Mouse (Mus musculus) CH12.LX (cell line): ENCODE measurements at regions not wholly inside any gene's neighbourhood (a gene's known extent, or its start where the extent isn't known, plus 50 kb on each side); places are given as distances from the start of the nearest gene placed in this dataset.

Experiments used
- DNase-seq: peaks from one replicate; pipeline ENCODE4 v3.0.0-alpha.2; 2013; ENCODE audit errors: extremely low read depth
- H3K27ac ChIP-seq: 2 replicates; pipeline ENCODE4 v1.5.1; 2012; ENCODE audit warnings: low read depth, mild to moderate bottlenecking, control low read depth, moderate library complexity; ENCODE audit not compliant: insufficient read depth
- H3K27me3 ChIP-seq: replicated peaks from 2 replicates; pipeline ENCODE3; 2012; ENCODE audit warnings: inconsistent platforms
- H3K36me3 ChIP-seq, 2 experiments: replicated peaks in 1 of 2; 2 replicates each; pipeline versions ENCODE3 to v1.6.1; 2012; ENCODE audit warnings: inconsistent platforms in 1 of 2, low read length in 1 of 2, mild to moderate bottlenecking in 1 of 2, mixed read lengths in 1 of 2, moderate library complexity in 1 of 2; ENCODE audit not compliant: control insufficient read depth in 1 of 2, insufficient read depth in 1 of 2
- H3K4me1 ChIP-seq, 2 experiments: 2 replicates each; pipeline ENCODE4 v1.6.1; 2012; ENCODE audit warnings: inconsistent platforms in 1 of 2, moderate library complexity in 1 of 2; ENCODE audit not compliant: insufficient read depth in 2 of 2, control insufficient read depth in 1 of 2
- H3K4me2 ChIP-seq: 2 replicates; pipeline ENCODE4 v1.6.1; 2012; ENCODE audit warnings: low read depth, mild to moderate bottlenecking, control low read depth; ENCODE audit not compliant: poor library complexity, insufficient read depth, severe bottlenecking
- H3K4me3 ChIP-seq, 3 experiments: fragments of 150-350 bp in 1 of 3; sonication (generic) in 1 of 3; replicated peaks in 1 of 3; 2 replicates each; pipeline versions ENCODE3 to v1.5.1; 2011 to 2012; ENCODE audit warnings: low read depth in 2 of 3, low read length in 2 of 3, mild to moderate bottlenecking in 2 of 3, moderate library complexity in 2 of 3, control low read depth in 1 of 3, improper control_type of control experiment in 1 of 3, inconsistent platforms in 1 of 3, mixed read lengths in 1 of 3; ENCODE audit not compliant: poor library complexity in 1 of 3
- H3K79me2 ChIP-seq: replicated peaks from 2 replicates; pipeline ENCODE4 v1.6.1; 2012; ENCODE audit warnings: mild to moderate bottlenecking, moderate library complexity; ENCODE audit not compliant: control insufficient read depth, poor library complexity, insufficient read depth, severe bottlenecking; ENCODE audit errors: extremely low read depth
- H3K9ac ChIP-seq: 2 replicates; pipeline ENCODE4 v1.6.1; 2012; ENCODE audit warnings: low read depth, mild to moderate bottlenecking, control low read depth, moderate library complexity; ENCODE audit not compliant: insufficient read depth
- H3K9me3 ChIP-seq: replicated peaks from 2 replicates; pipeline ENCODE3; 2012; ENCODE audit warnings: low read length, inconsistent platforms, mixed read lengths
- CHD1 ChIP-seq: IDR thresholded peaks from 2 replicates; pipeline ENCODE4 v1.6.1; 2012; ENCODE audit warnings: low read depth, low read length, improper control_type of control experiment, inconsistent platforms
- E2F4 ChIP-seq: IDR thresholded peaks from 2 replicates; pipeline ENCODE4 v1.6.1; 2011; ENCODE audit warnings: low read depth, low read length, improper control_type of control experiment; ENCODE audit not compliant: insufficient replicate concordance
- EP300 ChIP-seq: IDR thresholded peaks from 2 replicates; pipeline ENCODE4 v1.6.1; 2011; ENCODE audit warnings: low read length, improper control_type of control experiment
- IRF4 ChIP-seq: IDR thresholded peaks from 2 replicates; pipeline ENCODE4 v1.6.1; 2014; ENCODE audit warnings: low read depth, mild to moderate bottlenecking, inconsistent platforms, low read length, improper control_type of control experiment
- JUND ChIP-seq: conservative IDR thresholded peaks from 2 replicates; pipeline ENCODE4 v1.6.1; 2011; ENCODE audit warnings: low read depth, low read length, improper control_type of control experiment
- KAT2A ChIP-seq: IDR thresholded peaks from 2 replicates; pipeline ENCODE4 v1.6.1; 2012; ENCODE audit warnings: low read length, improper control_type of control experiment, inconsistent platforms; ENCODE audit not compliant: insufficient replicate concordance
- MAX ChIP-seq: IDR thresholded peaks from 2 replicates; pipeline ENCODE4 v1.6.1; 2011; ENCODE audit warnings: low read length, improper control_type of control experiment
- MXI1 ChIP-seq: IDR thresholded peaks from 2 replicates; pipeline ENCODE4 v1.6.1; 2011; ENCODE audit warnings: mild to moderate bottlenecking, low read depth, low read length, improper control_type of control experiment
- PAX5 ChIP-seq: IDR thresholded peaks from 2 replicates; pipeline ENCODE4 v1.6.1; 2012; ENCODE audit warnings: low read length, inconsistent platforms, mixed read lengths
- POLR2AphosphoS2 ChIP-seq: IDR thresholded peaks from 2 replicates; pipeline ENCODE4 v1.6.1; 2011; ENCODE audit warnings: low read depth, low read length, improper control_type of control experiment
- RAD21 ChIP-seq: IDR thresholded peaks from 2 replicates; pipeline ENCODE4 v1.6.1; 2011; ENCODE audit warnings: low read depth, mild to moderate bottlenecking, low read length, improper control_type of control experiment, moderate library complexity
- RCOR1 ChIP-seq: conservative IDR thresholded peaks from 2 replicates; pipeline ENCODE4 v1.6.1; 2012; ENCODE audit warnings: low read depth, mild to moderate bottlenecking, inconsistent platforms, low read length, improper control_type of control experiment
- SIN3A ChIP-seq: IDR thresholded peaks from 2 replicates; pipeline ENCODE4 v1.6.1; 2012; ENCODE audit warnings: low read length, improper control_type of control experiment, inconsistent platforms
- TBP ChIP-seq: conservative IDR thresholded peaks from 2 replicates; pipeline ENCODE4 v1.6.1; 2011; ENCODE audit warnings: low read depth, low read length, improper control_type of control experiment
- ZKSCAN1 ChIP-seq: IDR thresholded peaks from 2 replicates; pipeline ENCODE4 v1.6.1; 2012; ENCODE audit warnings: low read depth, inconsistent platforms, low read length, improper control_type of control experiment, borderline replicate concordance
- ZMIZ1 ChIP-seq: IDR thresholded peaks from 2 replicates; pipeline ENCODE4 v1.6.1; 2012; ENCODE audit warnings: low read depth, mild to moderate bottlenecking, inconsistent platforms, low read length, improper control_type of control experiment
- dilution Hi-C: fragments of 300-500 bp; cut with MboI; formaldehyde crosslinking; loops from 2 replicates; pipeline ENCODE4 v1.14.3; 2020; ENCODE audit warnings: low sequenced_read_pairs; ENCODE audit not compliant: extremely low pct_unique_long_range_greater_than_20kb, extremely low pct_ligation_motif_present
- in situ Hi-C: fragments of 300-500 bp; cut with MboI; formaldehyde crosslinking; loops from 3 replicates; pipeline ENCODE4 v1.14.3; 2019; ENCODE audit warnings: low sequenced_read_pairs, low pct_ligation_motif_present, low pct_unique_long_range_greater_than_20kb, mixed read lengths

DNA sequence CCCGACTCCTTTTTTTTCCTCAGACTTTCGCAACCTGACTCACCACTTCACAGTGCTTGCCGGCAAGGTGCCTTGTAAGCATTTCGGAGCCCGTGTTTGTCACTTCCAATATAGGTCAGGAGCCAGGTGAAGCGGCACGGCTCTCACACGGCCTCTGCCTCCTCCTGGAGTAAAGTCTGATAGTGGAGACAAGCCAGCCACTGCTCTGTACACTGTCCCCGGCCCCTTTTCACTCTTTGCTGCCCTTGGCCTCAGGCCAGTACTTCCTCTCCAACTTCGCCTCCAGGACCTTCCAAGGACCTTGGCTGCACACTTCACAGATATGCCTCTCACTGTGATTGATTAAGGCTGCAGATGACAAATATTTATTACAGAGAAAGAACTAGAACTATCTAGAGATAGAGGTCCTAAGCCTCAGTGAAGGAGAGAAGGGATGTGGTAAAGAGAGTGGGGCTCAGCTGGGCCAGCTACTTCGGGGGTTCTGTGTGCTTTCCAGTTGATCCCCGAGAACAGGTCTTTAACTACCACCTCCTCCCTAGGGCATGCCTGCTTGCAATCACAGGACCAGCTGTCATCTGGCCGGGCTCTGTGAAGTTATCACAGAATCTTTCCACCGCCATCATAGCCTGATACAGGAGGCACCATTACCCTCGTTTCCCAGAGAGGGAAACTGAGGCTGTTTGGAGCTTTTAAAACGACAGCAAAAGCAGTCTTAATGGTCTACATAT is 204.2 kb downstream of the Trim29 start:
- no peaks in the 10 kb centered on the region for H3K36me3 ChIP-seq

DNA sequence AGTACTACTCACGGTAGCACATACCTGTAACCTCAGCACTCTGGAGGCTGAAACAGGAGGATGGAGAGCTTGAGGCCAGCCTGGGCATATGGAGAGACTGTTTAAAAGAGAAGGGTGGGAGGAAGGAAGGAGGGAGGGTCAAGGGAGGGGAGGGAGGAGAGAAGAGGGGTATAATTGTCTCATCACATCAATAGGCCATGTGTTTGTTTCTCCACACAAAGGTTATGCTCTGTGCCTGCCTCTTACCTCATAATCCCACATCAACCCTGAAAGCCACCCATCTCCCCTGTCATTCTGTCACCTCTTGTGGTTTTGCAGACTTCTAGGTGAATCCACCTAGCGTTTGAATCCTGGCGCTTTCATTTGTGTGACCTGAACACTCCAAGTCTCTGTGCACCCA is 210.3 kb downstream of the Trim29 start:
- H3K79me2 ChIP-seq = no peaks in the 10 kb centered on the region
- H3K4me2 ChIP-seq = no peak overlapping the region
- in situ Hi-C loops (no loop called here), dilution Hi-C loops (no loop called here)
- peaks cover 89% of the 10 kb centered on the region for H3K27me3 ChIP-seq
- no peaks in the 10 kb centered on the region for H3K9me3 ChIP-seq
- H3K36me3 ChIP-seq = no peaks in the 10 kb centered on the region
- no peak overlapping the region for H3K4me3 ChIP-seq
- DNase-seq = no peak
- H3K4me1 ChIP-seq = no peaks in the 10 kb centered on the region
- no peak overlapping the region for H3K9ac ChIP-seq
- H3K27ac ChIP-seq = no peak overlapping the region
- TF ChIP-seq KAT2A (no peak), IRF4 (no peak), JUND (no peak), ZMIZ1 (no peak), RCOR1 (no peak), PAX5 (no peak), TBP (no peak), MAX (no peak), ZKSCAN1 (no peak), RAD21 (no peak), EP300 (no peak), CHD1 (no peak)
- TF ChIP-seq, all 38 proteins: peak for 0

More for the DNA sequence above, 204.2 kb downstream of the Trim29 start:
- Histone ChIP-seq H3K9ac (no peak overlapping the region), H3K4me1 (no peaks in the 10 kb centered on the region), H3K9me3 (peaks cover 12% of the 10 kb centered on the region), H3K27ac (no peak overlapping the region), H3K4me2 (no peak overlapping the region), H3K79me2 (no peaks in the 10 kb centered on the region), H3K4me3 (no peak overlapping the region), H3K27me3 (peaks cover 97% of the 10 kb centered on the region)
- dilution Hi-C loops = no loop called here
- in situ Hi-C loops = no loop called here
- TF ChIP-seq SIN3A (no peak), POLR2AphosphoS2 (no peak), MXI1 (no peak), IRF4 (no peak), E2F4 (no peak), ZKSCAN1 (no peak)
- no peak for DNase-seq
